Mouse (Mus musculus) intestine, embryonic 16.5 days (tissue): ENCODE measurements around the gene Nhsl2. TPM values are rescaled to one million over a fixed set of nuclear protein-coding genes. Genes with fewer than 3 reads are reported as not detected.

Source experiments
- ATAC-seq: fragments of 200-750 bp; cut with Nextera tagmentation; 2 replicates; pipeline ENCODE4 v1.8.0; 2017; ENCODE audit warnings: moderate TSS enrichment, moderate library complexity
- H3K27ac ChIP-seq: fragments of 300-500 bp; sonication (generic); 2 replicates; pipeline ENCODE4 v1.5.1; 2014; ENCODE audit warnings: mild to moderate bottlenecking, low read length
- H3K27me3 ChIP-seq: fragments of 300-500 bp; sonication (generic); replicated peaks from 2 replicates; pipeline ENCODE4 v1.6.1; 2014; ENCODE audit warnings: low read length, control low read depth, mixed read lengths; ENCODE audit not compliant: control insufficient read depth, insufficient read depth
- H3K36me3 ChIP-seq: fragments of 300-500 bp; sonication (generic); 2 replicates; pipeline ENCODE4 v1.6.1; 2014; ENCODE audit warnings: low read length, control low read depth; ENCODE audit not compliant: control insufficient read depth, insufficient read depth
- H3K4me1 ChIP-seq: fragments of 300-500 bp; sonication (generic); 2 replicates; pipeline ENCODE4 v1.6.1; 2014; ENCODE audit warnings: low read length, control low read depth, mixed read lengths; ENCODE audit not compliant: control insufficient read depth, insufficient read depth
- H3K4me2 ChIP-seq: fragments of 300-500 bp; sonication (generic); 2 replicates; pipeline ENCODE4 v1.6.1; 2014; ENCODE audit warnings: low read depth, low read length, control low read depth
- H3K4me3 ChIP-seq: fragments of 300-500 bp; sonication (generic); 2 replicates; pipeline ENCODE4 v1.5.1; 2014; ENCODE audit warnings: mild to moderate bottlenecking, low read length
- H3K9ac ChIP-seq: fragments of 300-500 bp; sonication (generic); 2 replicates; pipeline ENCODE4 v1.6.1; 2014; ENCODE audit warnings: low read depth, low read length
- H3K9me3 ChIP-seq: fragments of 300-500 bp; sonication (generic); 2 replicates; pipeline ENCODE4 v1.6.1; 2016; ENCODE audit warnings: low read length, control low read depth; ENCODE audit not compliant: control insufficient read depth
- WGBS: fragments of 180-500 bp; shearing (Covaris S2); extraction: QIAGEN DNeasy Blood & Tissue Kit; methylation state at CpG from one replicate; pipeline ENCODE4 v1.1.7; 2014; 5-methylcytosine and 5-hydroxymethylcytosine counted together
- polyA plus RNA-seq: library from polyadenylated mRNA; unstranded; fragments of >200 nt; fragmentation: Nextera tagmentation; extraction: Ambion mirVana; gene quantifications from 2 replicates; pipeline ENCODE4 v1.2.1, GENCODE M21; 2015

Gene Nhsl2
- polyA plus RNA-seq, 1 experiment from 2014 or later = 6.9 TPM

GRCm38 (mm10) chrX:102041562-102041961 lies 192.4 kb downstream of the Nhsl2 start:
- Histone ChIP-seq H3K4me1 (no peaks in the 10 kb centered on the region), H3K27me3 (0 out of 2 replicates have a peak, but pooled peaks cover 2% of the 10 kb centered on the region), H3K36me3 (no peaks in the 10 kb centered on the region), H3K27ac (no peak overlapping the region), H3K9ac (no peak overlapping the region), H3K4me3 (no peak overlapping the region), H3K4me2 (no peak overlapping the region), H3K9me3 (no peaks in the 10 kb centered on the region)
- WGBS = 65% methylated on average over 7 of the region's 7 CpGs
- ATAC-seq = no peak

DNA sequence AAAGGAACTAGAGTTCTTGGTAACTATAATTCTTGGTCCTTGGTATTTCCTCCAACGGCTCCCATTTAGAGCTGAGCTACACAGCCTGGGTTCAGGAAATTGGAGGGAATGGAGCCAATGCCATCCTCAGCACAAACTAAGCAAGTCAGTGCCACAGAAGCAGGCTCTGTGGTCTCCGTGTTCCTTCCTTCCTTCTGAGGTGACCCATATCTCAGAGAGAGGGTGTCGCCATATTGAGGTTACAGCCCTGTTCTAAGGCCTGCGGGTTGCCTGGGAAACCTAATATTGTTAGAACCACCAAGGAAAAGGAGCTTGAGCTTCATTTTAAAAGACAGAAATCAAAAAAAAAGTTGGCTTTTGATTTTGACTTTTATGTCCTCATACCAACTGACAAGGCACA lies 193.2 kb downstream of the Nhsl2 start:
- ATAC-seq = no peak
- Histone ChIP-seq H3K36me3 (no peaks in the 10 kb centered on the region), H3K4me3 (no peak overlapping the region), H3K27me3 (0 out of 2 replicates have a peak, but pooled peaks cover 5% of the 10 kb centered on the region), H3K4me2 (no peak overlapping the region), H3K27ac (no peak overlapping the region), H3K9ac (no peak overlapping the region), H3K4me1 (no peaks in the 10 kb centered on the region), H3K9me3 (no peaks in the 10 kb centered on the region)
- WGBS = 79% methylated on average over 4 of the region's 4 CpGs

DNA sequence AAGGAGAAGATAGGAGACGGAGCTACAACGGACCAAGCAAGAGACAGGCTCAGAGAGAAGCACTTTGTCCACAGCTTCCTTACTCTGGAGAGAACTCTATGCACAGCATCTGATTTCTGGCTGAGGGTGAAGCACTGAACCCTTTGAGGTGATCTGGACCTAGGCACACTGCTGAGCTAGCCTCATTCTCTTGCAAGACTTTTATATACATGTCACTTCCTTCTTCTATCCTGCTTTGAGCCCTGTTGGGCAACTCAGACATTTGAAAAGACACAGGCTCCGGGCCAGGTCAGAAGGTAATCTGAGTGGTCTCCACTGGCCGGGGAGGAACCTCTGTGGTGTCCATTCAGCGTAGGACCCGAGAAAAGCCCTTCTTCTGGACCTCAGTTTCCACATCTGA lies 201.4 kb downstream of the Nhsl2 start:
- H3K27ac ChIP-seq = no peak overlapping the region
- no peaks in the 10 kb centered on the region for H3K36me3 ChIP-seq
- H3K9me3 ChIP-seq = no peaks in the 10 kb centered on the region
- H3K27me3 ChIP-seq = 0 out of 2 replicates have a peak, but pooled peaks cover 5% of the 10 kb centered on the region
- WGBS = 68% methylated on average over 6 of the region's 6 CpGs
- no peak for ATAC-seq
- no peak overlapping the region for H3K4me2 ChIP-seq
- H3K4me1 ChIP-seq = no peaks in the 10 kb centered on the region
- H3K9ac ChIP-seq = no peak overlapping the region
- H3K4me3 ChIP-seq = no peak overlapping the region

DNA sequence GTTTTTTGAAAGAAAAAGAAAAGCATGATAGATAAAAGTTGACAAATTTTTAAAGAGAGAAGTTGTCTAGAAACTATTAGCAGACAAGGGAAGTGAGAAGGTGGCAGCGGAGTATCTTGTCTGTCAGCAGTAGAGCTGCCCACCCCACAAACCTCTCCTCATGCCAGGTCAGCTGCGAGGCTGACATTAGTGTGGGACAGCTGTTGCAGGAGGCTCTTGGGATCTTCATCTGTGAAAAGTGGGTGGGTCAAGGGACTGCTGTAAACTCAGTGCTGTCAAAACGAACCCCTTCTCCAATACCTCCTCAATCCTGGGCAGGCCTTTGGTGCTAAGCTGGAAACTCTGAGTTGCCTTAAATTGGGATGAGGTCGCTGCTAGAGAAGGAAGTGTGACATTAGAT lies 202.0 kb downstream of the Nhsl2 start:
- Histone ChIP-seq H3K4me1 (no peaks in the 10 kb centered on the region), H3K9me3 (no peaks in the 10 kb centered on the region), H3K4me2 (no peak overlapping the region), H3K9ac (no peak overlapping the region), H3K27me3 (0 out of 2 replicates have a peak, but pooled peaks cover 5% of the 10 kb centered on the region), H3K4me3 (no peak overlapping the region), H3K36me3 (no peaks in the 10 kb centered on the region), H3K27ac (no peak overlapping the region)
- no peak for ATAC-seq
- 76% methylated on average over 4 of the region's 4 CpGs for WGBS

DNA sequence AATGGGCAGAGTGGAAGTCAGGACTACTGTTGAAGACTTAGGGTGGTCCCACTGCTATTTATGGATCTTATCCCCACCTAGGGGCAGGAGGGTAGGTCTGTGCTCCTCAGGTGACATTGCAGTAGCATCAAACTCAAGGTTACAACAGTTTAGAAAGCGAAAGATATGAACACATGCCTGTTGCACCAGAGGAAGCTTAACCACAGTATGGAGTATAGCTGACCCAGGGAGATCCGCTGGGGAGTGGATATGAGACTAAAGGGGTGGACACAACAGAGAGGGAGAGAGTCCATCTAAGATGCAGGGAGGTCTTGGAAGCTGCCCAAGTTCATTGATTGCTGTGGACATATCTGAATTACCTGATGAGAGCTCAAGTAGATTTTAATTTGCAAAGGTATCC lies 204.2 kb downstream of the Nhsl2 start:
- no peak overlapping the region for H3K9ac ChIP-seq
- 0 out of 2 replicates have a peak, but pooled peaks cover 3% of the 10 kb centered on the region for H3K27me3 ChIP-seq
- no peak overlapping the region for H3K27ac ChIP-seq
- 75% methylated on average over 2 of the region's 2 CpGs for WGBS
- H3K4me1 ChIP-seq = no peaks in the 10 kb centered on the region
- no peak overlapping the region for H3K4me3 ChIP-seq
- ATAC-seq = no peak
- no peaks in the 10 kb centered on the region for H3K9me3 ChIP-seq
- no peaks in the 10 kb centered on the region for H3K36me3 ChIP-seq
- no peak overlapping the region for H3K4me2 ChIP-seq

GRCm38 (mm10) chrX:102054009-102054408 lies 204.8 kb downstream of the Nhsl2 start:
- Histone ChIP-seq H3K9me3 (no peaks in the 10 kb centered on the region), H3K36me3 (no peaks in the 10 kb centered on the region), H3K9ac (no peak overlapping the region), H3K4me1 (no peaks in the 10 kb centered on the region), H3K27me3 (0 out of 2 replicates have a peak, but pooled peaks cover 5% of the 10 kb centered on the region), H3K4me2 (no peak overlapping the region), H3K27ac (no peak overlapping the region), H3K4me3 (no peak overlapping the region)
- no peak for ATAC-seq
- 93% methylated on average over 4 of the region's 4 CpGs for WGBS

GRCm38 (mm10) chrX:102059437-102059836 lies 210.3 kb downstream of the Nhsl2 start:
- 63% methylated on average over 9 of the region's 9 CpGs for WGBS
- no peak for ATAC-seq

DNA sequence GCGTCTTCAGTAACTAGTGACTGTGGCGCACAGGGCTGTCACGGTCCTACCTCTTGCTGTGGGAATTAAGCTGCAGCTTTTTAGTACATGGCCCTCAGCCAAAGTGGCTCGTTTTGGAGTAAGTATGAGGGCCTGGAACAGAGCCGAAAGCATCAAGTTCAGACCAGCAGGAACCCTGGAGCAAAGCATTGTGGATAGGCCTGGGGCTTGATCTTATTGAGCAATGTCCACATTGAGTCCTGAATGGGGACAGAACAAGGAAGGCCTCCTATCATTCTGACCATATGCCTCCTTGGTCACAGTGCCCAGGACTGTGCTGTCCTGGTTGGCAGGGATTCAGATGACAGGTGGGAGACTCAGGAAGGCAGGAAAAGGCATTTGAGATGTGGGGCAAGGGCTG lies 211.1 kb downstream of the Nhsl2 start:
- Histone ChIP-seq H3K9me3 (no peaks in the 10 kb centered on the region), H3K27ac (no peak overlapping the region), H3K4me1 (no peaks in the 10 kb centered on the region), H3K4me3 (no peak overlapping the region), H3K4me2 (no peak overlapping the region), H3K9ac (no peak overlapping the region), H3K36me3 (no peaks in the 10 kb centered on the region), H3K27me3 (0 out of 2 replicates have a peak, but pooled peaks cover 2% of the 10 kb centered on the region)
- no peak for ATAC-seq
- WGBS = 78% methylated on average over 5 of the region's 5 CpGs

More at GRCm38 (mm10) chrX:102059437-102059836, 210.3 kb downstream of the Nhsl2 start:
- Histone ChIP-seq H3K4me2 (no peak overlapping the region), H3K27ac (no peak overlapping the region), H3K9ac (no peak overlapping the region), H3K4me3 (no peak overlapping the region), H3K36me3 (no peaks in the 10 kb centered on the region), H3K4me1 (no peaks in the 10 kb centered on the region), H3K9me3 (no peaks in the 10 kb centered on the region), H3K27me3 (0 out of 2 replicates have a peak, but pooled peaks cover 2% of the 10 kb centered on the region)

DNA sequence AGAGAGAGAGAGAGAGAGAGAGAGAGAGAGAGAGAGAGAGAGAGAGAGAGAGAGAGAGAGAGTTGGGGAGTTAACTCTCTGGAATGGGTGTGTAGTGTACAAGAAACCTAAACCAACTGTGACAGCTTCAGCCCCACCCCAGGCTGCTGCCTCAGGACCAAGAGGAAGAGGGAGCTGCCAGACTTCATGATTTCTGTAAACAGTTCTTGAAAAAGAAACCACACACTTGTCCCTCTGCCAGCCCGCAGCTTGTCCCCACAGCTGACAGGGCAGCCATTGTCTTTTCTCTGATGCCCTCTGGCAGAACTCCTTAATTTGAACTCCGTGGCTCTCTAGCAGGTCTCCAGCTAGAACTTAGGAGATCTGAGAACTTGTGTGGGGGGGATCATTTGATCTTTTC lies 211.7 kb downstream of the Nhsl2 start:
- H3K9me3 ChIP-seq = no peaks in the 10 kb centered on the region
- ATAC-seq = no peak
- 30% methylated on average over 2 of the region's 2 CpGs for WGBS

GRCm38 (mm10) chrX:102064062-102064461 lies 214.9 kb downstream of the Nhsl2 start:
- no peak overlapping the region for H3K4me3 ChIP-seq
- no peak overlapping the region for H3K27ac ChIP-seq
- no peak overlapping the region for H3K9ac ChIP-seq
- H3K4me1 ChIP-seq = no peaks in the 10 kb centered on the region
- no peak overlapping the region for H3K4me2 ChIP-seq
- WGBS = 57% methylated on average over 3 of the region's 3 CpGs
- H3K36me3 ChIP-seq = no peaks in the 10 kb centered on the region
- no peaks in the 10 kb centered on the region for H3K9me3 ChIP-seq
- no peak for ATAC-seq
- no peaks in the 10 kb centered on the region; the same call in 1 of the 2 replicates for H3K27me3 ChIP-seq

More for the DNA sequence above, 211.7 kb downstream of the Nhsl2 start:
- no peak overlapping the region for H3K4me2 ChIP-seq
- H3K36me3 ChIP-seq = no peaks in the 10 kb centered on the region
- H3K4me1 ChIP-seq = no peaks in the 10 kb centered on the region
- H3K27ac ChIP-seq = no peak overlapping the region
- H3K9ac ChIP-seq = no peak overlapping the region
- H3K4me3 ChIP-seq = no peak overlapping the region
- 0 out of 2 replicates have a peak, but pooled peaks cover 2% of the 10 kb centered on the region for H3K27me3 ChIP-seq
